Mouse (Mus musculus) CD8-positive naive resting alpha-beta T cell, adult 2 months (primary cell): ENCODE data around the gene Inpp5d.
A peak's percentile ranks its signal among the peaks of the same experiment; 100 is the strongest.

Source experiments
- DNase-seq, 2 experiments: peaks; one replicate each; pipeline ENCODE4 v3.0.0; 2022; ENCODE audit warnings: low read depth in 2 of 2, low spot score in 2 of 2

The Inpp5d gene

GRCm38 (mm10) chr1:87620211-87620668 lies at the start of gene Inpp5d:
Inpp5d (plus strand) TSS chr1:87620312.
- DNase-seq, result peak; percentile 45 to 48

GRCm38 (mm10) chr1:87573261-87573660 lies 46.9 kb upstream of the Inpp5d start:
- DNase-seq, result no peak

- no peak for DNase-seq
Measured at GRCm38 (mm10) chr1:87573800-87574215, 46.3 kb upstream of the Inpp5d start, which contains the start of gene Ngef. Ngef (minus strand) TSS chr1:87573870.

GRCm38 (mm10) chr1:87574353-87574752 lies 45.8 kb upstream of the Inpp5d start:
- DNase-seq, result no peak

- DNase-seq, result no peak
Measured at GRCm38 (mm10) chr1:87574785-87575184, 45.3 kb upstream of the Inpp5d start.

GRCm38 (mm10) chr1:87578965-87579364 lies 41.1 kb upstream of the Inpp5d start:
- no peak for DNase-seq

GRCm38 (mm10) chr1:87580824-87581223 lies 39.3 kb upstream of the Inpp5d start:
- no peak for DNase-seq

GRCm38 (mm10) chr1:87589162-87589561 lies 30.9 kb upstream of the Inpp5d start:
- DNase-seq, result no peak

- DNase-seq, result no peak
Measured at GRCm38 (mm10) chr1:87589980-87590379, 30.1 kb upstream of the Inpp5d start.

- no peak for DNase-seq
Measured at GRCm38 (mm10) chr1:87594261-87594660, 25.9 kb upstream of the Inpp5d start.

GRCm38 (mm10) chr1:87594671-87595070 lies 25.4 kb upstream of the Inpp5d start:
- no peak for DNase-seq

- no peak for DNase-seq
Measured at GRCm38 (mm10) chr1:87600533-87600932, 19.6 kb upstream of the Inpp5d start.

GRCm38 (mm10) chr1:87601801-87602200 lies 18.3 kb upstream of the Inpp5d start:
- no peak for DNase-seq

- no peak for DNase-seq
Measured at GRCm38 (mm10) chr1:87603389-87603788, 16.7 kb upstream of the Inpp5d start.

- DNase-seq, result no peak
Measured at GRCm38 (mm10) chr1:87605296-87605695, 14.8 kb upstream of the Inpp5d start.

GRCm38 (mm10) chr1:87607385-87608091 lies 12.6 kb upstream of the Inpp5d start:
- peak; percentile 48 to 61 for DNase-seq

- DNase-seq, result peak; percentile 66 to 79
Measured at GRCm38 (mm10) chr1:87608416-87609046, 11.6 kb upstream of the Inpp5d start.

- DNase-seq, result no peak
Measured at GRCm38 (mm10) chr1:87614576-87615295, 5.4 kb upstream of the Inpp5d start.

- DNase-seq, result no peak
Measured at GRCm38 (mm10) chr1:87620693-87621092, 581 bp downstream of the Inpp5d start.

GRCm38 (mm10) chr1:87621146-87621857 lies 1.2 kb downstream of the Inpp5d start:
- no peak for DNase-seq

GRCm38 (mm10) chr1:87621858-87622279 lies 1.8 kb downstream of the Inpp5d start:
- no peak for DNase-seq
